Mouse (Mus musculus) layer of hippocampus, postnatal 36 days (tissue): Measurements from ENCODE around the gene Aoc2. TPM values are rescaled to one million over a fixed set of nuclear protein-coding genes. Genes with fewer than 3 reads are reported as not detected.
"Not testable (repeated sequence)": the region's sequence is repeated elsewhere in the genome, so short reads cannot be mapped to it uniquely, and the experiment has no call there.

Source experiments
- DNase-seq, 2 experiments: peaks; one replicate each; pipeline ENCODE4 v3.0.0; 2022
- total RNA-seq, 2 experiments: library from RNA; stranded (reverse); gene quantifications; 2 replicates each; pipeline ENCODE4 v1.2.3; 2021

Aoc2 gene
- total RNA-seq, 2 experiments from 2014 or later: 8.4 to 9.7 TPM

GRCm38 (mm10) chr11:101315665-101316500, 9.0 kb upstream of the Aoc2 start, which contains the start of gene Psme3:
TSS of gene Psme3 (plus strand) at chr11:101316213.
- DNase-seq: peak; percentile 93 to 94

DNA sequence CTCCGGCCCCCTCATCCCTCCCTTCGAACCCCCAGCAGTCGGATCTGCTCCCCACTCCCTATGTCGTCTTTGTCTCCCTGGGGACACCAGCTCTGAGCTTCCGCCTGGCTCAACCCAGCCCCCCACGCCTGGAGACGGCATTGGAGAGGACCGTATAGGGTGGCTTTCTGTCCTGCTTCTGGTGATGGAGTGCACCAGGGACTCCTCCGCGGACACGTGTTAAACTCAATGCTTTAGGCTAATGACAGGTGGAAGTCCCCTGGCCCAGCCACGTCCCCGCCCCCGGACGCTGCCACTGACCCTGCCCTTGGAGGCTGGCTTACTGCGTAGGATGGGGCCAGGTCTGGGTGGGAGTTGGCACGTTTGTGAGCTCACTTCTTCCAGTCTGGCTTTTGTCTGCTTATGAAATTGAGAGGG, 8.4 kb upstream of the Aoc2 start:
- DNase-seq: no peak

GRCm38 (mm10) chr11:101323609-101324008, 1.3 kb upstream of the Aoc2 start:
- peak; percentile 72 to 73 for DNase-seq

DNA sequence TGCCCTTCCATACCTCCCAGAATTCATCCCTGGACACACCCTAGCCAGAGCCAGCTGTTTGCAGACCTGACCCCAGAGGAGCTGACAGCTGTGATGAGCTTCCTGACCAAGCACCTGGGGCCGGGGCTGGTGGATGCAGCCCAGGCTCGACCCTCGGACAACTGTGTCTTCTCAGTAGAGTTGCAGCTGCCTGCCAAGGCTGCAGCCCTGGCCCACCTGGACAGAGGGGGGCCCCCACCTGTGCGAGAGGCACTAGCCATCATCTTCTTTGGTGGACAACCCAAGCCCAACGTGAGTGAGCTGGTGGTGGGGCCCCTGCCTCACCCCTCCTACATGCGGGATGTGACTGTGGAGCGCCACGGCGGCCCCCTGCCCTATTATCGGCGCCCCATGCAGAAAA, 338 bp downstream of the Aoc2 start:
- not testable (repeated sequence) for DNase-seq

DNA sequence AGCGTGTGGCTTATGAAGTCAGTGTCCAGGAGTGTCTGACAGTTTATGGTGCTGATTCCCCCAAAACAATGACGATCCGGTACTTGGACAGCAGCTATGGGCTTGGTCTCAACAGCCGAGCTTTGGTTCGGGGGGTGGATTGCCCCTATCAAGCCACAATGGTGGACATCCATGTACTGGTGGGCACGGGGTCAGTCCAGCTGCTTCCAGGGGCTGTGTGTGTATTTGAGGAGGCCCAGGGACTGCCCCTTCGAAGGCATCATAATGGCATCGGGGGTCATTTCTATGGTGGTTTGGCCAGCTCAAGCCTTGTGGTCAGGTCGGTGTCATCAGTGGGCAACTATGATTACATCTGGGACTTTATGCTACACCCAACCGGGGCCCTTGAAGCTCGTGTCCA, 1.3 kb downstream of the Aoc2 start:
- DNase-seq: no peak

DNA sequence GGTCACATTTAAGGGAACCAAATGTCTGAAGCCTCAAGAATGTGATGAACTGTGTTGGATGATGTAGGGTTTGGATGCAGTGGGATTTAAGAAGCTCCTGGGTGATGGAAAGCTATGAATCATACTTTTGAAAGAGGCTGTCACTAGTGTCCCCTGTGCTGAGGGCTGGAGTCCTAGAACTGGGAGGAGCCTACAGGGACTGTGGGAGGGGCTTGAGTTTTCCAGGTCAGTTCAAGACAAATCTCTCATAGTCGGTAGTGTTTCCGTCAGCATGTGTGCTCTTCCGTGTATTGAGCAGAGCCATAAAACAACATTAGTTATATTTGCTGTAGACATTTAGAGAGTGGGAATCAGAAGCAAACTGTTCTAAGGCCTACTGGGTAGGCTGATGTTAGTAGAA, 2.4 kb downstream of the Aoc2 start:
- peak in 1 of 2 experiments; percentile 8 for DNase-seq

DNA sequence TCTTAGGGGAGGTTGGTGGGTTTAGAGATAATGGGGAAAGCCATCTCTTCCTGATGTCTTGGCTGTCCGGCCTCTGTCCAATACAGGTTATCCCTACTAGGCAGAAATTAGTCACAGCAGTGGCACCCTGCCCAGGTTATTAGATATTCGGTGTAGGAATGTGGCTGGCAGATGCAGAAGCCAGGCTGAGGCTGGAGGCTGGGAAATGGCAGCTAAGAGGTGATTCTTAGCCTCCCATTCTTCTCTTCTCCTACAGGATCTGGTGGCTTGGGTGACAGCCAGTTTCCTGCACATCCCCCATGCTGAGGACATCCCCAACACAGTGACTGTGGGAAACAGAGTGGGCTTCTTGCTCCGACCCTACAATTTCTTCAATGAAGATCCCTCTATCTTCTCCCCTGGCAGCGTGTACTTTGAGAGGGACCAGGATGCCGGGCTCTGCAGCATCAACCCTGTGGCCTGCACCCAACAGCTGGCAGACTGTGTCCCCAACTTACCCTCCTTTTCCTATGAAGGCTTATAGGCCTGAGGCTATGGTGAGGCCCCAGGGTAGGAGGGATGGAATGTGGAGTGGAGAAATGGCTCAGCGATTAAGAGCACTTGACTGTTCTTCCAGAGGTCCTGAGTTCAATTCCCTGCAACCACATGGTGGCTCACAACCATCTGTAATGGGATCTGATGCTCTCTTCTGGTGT, 4.2 kb downstream of the Aoc2 start:
- DNase-seq: peak; percentile 40 to 48

GRCm38 (mm10) chr11:101330371-101330924, 5.6 kb downstream of the Aoc2 start, which contains the start of gene Aoc3:
TSS of gene Aoc3 (plus strand) at chr11:101330605.
- no peak for DNase-seq

DNA sequence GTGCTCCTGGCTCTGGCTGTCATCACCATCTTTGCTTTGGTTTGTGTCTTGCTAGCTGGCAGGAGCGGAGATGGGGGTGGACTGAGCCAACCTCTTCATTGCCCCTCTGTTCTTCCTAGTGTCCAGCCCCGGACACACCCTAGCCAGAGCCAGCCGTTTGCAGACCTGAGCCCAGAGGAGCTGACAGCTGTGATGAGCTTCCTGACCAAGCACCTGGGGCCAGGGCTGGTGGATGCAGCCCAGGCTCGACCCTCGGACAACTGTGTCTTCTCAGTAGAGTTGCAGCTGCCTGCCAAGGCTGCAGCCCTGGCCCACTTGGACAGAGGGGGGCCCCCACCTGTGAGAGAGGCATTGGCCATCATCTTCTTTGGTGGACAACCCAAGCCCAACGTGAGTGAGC, 6.1 kb downstream of the Aoc2 start:
- not testable (repeated sequence) for DNase-seq

DNA sequence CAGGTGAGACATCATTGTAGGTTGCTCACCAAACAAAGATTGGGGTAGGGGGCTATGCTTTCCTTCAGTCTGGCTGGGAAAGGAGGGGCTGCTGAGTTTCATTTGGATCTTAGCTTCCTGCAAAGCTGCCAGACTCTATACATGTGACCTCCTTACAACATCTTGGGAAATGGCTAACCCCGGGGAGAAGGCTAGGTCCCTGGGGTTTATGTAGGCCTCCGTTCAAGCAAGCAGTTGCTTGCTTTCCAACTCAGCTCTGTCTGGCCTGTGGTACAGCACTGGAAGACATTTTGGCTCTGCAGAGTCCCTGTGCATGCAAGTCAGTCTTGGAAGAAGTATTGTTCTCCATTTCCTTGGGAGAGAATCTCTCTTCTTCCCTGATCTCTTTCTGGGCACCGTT, 7.7 kb downstream of the Aoc2 start:
- no peak for DNase-seq

DNA sequence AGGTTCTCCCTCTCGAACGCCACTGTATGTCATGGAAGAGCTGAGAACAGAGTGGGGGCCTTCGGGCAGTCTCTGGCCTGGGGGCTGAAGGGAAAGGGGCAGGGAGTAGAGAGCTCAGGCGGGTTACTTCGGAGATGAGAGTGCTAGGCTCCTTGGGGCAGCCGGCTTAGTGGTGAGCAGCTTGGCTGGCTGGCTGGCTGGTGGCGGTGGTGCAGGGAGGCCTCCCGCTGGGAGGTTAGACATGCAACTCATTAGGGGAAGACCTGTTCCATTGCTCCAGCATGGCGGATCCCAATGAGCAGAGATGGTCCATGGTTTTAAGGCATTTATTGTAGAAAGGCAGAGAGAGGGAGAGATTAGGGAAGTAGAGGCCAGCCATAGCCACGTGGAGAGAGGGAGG, 9.2 kb downstream of the Aoc2 start:
- DNase-seq: no peak

DNA sequence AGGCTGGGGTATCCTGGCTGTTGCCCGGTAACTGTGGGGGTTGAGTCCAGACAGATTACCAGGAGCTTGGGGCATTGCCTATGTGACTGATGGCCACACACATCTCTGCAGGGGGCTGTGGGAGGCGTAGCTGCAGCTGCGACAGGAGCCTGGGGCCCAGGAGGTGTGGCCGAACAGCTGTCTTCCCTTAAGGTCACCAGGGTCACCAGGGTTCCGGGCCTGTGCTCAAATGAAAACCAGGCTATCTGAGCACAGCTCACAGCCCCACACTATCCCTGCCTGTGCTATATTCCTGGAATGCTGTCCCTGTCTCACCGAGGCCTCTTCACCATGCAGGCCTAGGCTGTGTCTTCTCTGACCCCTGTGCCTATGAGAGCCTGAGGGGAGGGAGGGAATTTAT, 9.7 kb downstream of the Aoc2 start:
- no peak for DNase-seq

DNA sequence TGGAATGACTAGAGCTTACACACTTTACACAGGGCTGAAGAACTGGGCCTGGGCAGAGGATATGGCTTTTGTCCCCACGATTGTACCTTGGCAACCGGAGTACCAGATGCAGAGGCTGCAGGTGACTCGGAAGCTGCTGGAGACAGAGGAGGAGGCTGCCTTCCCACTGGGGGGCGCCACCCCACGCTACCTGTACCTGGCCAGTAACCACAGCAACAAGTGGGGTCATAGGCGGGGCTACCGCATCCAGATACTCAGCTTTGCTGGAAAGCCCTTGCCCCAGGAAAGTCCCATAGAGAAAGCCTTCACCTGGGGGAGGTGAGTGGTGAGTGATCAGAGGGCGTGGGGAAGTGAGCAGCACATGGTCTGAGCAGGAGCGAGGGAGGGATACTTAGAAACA, 10.8 kb downstream of the Aoc2 start:
- DNase-seq: no peak

- DNase-seq: no peak
Observed at GRCm38 (mm10) chr11:101338123-101338760, 13.4 kb downstream of the Aoc2 start.

GRCm38 (mm10) chr11:101347083-101347775, 22.4 kb downstream of the Aoc2 start:
- no peak for DNase-seq

- DNase-seq: no peak
Observed at GRCm38 (mm10) chr11:101348774-101349173, 23.9 kb downstream of the Aoc2 start.

DNA sequence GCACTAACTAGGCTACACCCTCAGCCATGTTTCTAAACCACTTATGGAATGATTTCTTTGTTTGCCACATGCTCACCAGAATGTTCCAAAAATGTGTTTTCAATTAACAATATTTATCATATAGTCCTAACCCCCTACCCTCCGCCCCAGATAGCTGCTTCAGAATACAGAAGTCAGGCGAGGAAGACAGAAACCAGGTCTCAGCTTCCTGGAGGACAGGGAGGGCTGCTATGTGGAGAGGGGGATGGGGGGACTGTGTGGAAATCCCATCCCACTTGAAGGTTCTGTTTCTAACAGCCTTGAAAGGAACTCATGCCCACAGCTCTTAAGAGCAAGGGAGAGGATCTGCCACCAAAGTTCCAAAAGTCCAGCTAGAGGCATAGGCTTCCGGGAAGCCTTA, 24.4 kb downstream of the Aoc2 start:
- DNase-seq: no peak

DNA sequence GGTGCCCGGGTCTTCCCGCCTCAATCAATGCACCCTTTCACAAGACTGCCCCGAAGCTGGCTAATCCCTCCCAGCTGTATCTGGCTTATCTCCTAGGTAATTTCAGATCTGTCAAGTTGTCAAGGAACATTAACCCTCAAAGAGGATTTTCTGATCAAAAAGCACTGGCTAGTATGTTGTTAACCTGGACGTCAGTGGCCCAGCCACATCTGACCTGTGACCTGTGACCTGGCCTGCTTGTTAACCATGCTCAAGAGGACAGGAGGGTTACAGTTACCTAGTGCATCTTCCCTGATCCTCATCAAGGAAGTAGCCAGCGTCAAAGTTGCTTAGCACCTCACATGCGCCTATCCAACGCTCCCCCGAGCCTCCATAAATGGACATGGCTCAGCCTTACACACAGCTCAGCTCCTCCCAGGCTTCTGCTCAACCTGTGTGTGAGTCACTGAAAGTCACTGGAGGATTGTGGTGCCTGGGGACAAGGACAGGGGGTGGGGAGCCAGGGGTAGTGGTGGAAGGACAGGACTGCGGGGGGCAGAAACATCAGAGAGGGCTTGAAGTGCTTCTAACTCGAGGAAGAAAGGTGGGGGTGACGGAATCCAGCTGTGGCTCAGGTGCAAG, 26.3 kb downstream of the Aoc2 start:
- no peak for DNase-seq

- DNase-seq: no peak
Observed at GRCm38 (mm10) chr11:101351721-101352111, 26.9 kb downstream of the Aoc2 start.

DNA sequence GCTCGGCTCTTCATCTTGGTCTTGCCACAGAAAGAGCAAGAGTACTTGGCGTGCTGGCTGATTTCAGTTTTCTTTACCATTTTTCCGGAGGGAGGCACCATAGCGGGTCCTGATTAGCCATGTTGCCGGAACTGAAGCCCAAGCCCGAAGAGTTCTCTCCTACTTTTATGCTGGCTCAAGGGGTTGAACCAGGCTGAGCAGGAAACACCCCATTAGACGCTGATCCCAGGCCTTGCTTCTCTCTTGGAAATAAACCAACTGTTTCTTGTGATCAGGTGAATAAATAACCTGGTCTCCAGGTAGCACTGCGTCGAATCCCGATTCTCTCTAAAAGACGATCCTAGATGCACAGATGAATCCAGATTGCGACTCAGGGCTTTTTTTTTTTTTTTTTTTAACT, 28.6 kb downstream of the Aoc2 start:
- DNase-seq: no peak

DNA sequence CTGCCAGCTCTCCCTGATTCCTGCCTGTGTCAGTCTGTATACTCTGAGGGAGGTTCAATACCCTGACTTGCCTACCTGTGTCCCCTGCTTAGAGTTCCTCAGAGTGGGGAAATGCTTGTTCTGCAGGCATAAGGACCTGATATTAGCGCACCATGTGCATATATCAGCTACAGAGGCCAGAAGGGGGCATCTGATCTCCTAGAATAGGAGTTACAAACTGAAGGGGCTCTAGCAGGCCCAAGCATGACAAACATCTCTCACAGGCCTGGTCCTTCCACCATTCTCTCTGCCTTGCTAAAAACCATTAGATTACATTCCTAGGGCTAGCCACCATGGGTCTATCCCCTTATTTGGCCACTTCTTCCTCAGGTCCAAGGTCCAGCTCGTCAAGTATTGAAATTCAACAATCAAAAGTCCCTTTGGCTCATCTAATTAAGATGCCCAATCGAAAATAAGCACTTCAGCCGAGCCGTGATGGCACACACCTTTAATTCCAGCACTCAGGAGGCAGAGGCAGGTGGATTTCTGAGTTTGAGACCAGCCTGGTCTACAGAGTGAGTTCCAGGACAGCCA, 29.7 kb downstream of the Aoc2 start:
- no peak for DNase-seq

- DNase-seq: no peak
Observed at GRCm38 (mm10) chr11:101355916-101356315, 31.1 kb downstream of the Aoc2 start.
